Comparison of ENCODE assay signal across 9 mouse cellular contexts in the genomic region with DNA sequence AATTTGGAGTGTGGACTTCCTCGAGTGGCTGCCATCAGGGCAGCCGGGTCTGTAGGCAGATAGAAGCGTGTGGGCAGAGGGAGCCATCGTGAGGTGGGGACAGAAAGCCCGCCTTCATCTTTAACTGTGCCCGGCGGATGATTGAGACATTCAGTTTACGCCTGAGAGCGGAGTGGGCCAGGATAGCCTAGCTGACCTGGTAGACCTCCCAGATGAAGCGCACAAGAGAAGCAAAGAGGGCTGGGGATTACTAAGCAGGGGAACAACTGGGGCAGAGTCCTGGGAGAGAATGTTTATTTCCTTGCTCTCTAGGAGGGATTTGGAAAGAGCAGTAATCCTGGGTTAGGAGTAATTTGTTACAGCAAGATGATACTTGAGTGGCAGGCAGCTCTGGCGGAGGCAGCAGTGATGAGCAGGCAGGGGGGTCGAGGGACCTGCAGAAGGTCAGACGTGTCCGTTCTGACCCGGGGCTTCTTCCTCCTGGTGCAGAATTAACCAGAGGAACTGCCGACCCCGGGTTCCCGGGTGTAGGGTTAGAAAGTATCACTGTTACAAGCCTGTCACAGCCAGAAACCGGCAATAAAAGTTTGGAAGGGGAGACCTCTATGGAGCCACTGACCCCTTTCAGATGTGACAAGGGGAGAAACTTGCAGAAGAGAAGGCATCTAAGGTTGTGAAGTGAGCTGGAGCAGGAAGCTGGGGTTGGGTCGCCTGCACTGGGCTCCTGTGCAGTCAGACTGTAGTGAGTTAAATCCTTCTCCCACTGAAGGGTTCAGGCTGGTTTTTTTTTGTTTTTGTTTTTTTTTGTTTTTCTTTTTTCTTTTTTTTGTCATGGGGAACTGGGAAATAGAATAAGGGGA.
A peak's percentile ranks its signal among the peaks of the same experiment; 100 is the strongest.
DNase-seq lines count a peak whose midpoint lies in the region; ATAC-seq and TF ChIP-seq lines count a peak whose summit lies in the region.
"Had no signal": no experiment of that assay in that cellular context is flagged by ENCODE, and none has a peak within 500 bp of the region (broad histone marks: within the 10 kb centered on the region; RNA-seq: fewer than 3 reads in every experiment).

No protein-coding gene starts in this region.

- H3K27ac ChIP-seq in kidney, postnatal 0 days = peak overlapping the region; percentile 31; the same call in 1 of the 2 replicates
- peak overlapping the region; percentile 61; the same call in 1 of the 2 replicates for H3K27ac ChIP-seq in embryonic facial prominence, embryonic 11.5 days (replicated peaks; ENCODE audit: low read depth, low read length)
- 0 out of 2 replicates have a peak overlapping the region, but pooled peaks have one; percentile 15 for H3K27ac ChIP-seq in intestine, embryonic 15.5 days
- H3K27ac ChIP-seq: macrophage had no signal

- H3K4me1 ChIP-seq in kidney, postnatal 0 days (replicated peaks; ENCODE audit: insufficient read depth, low read length) = peaks cover 21% of the 10 kb centered on the region
- peaks cover 5% of the 10 kb centered on the region for H3K4me1 ChIP-seq in embryonic facial prominence, embryonic 11.5 days (ENCODE audit: control insufficient read depth, insufficient read depth, low read length)
- peaks cover 22% of the 10 kb centered on the region for H3K4me1 ChIP-seq in intestine, embryonic 15.5 days (replicated peaks)

- peak; percentile 25; the same call in 1 of the 2 replicates for TF ChIP-seq CTCF in kidney, postnatal 0 days (IDR thresholded peaks at IDR 0.05; ENCODE audit: low read depth)

- DNase-seq in kidney, postnatal 0 days (ENCODE audit: low spot score) = no peak
- no peak for DNase-seq in kidney, adult 11 months
- DNase-seq in embryonic facial prominence, embryonic 11.5 days (ENCODE audit: low spot score) = peak; percentile 45
- peak; percentile 13 for DNase-seq in retina, postnatal 7 days (ENCODE audit: low read depth, low spot score)
- no peak for DNase-seq in spleen, adult 12 weeks (ENCODE audit: low spot score)
- DNase-seq in gastrocnemius, postnatal 10 days = no peak
- DNase-seq: heart, postnatal 4 days had no signal

- H3K9me3 ChIP-seq in kidney, postnatal 0 days (replicated peaks; ENCODE audit: low read length) = no peaks in the 10 kb centered on the region
- H3K9me3 ChIP-seq in embryonic facial prominence, embryonic 11.5 days (replicated peaks; ENCODE audit: control insufficient read depth, low read length) = no peaks in the 10 kb centered on the region
- no peaks in the 10 kb centered on the region for H3K9me3 ChIP-seq in intestine, embryonic 15.5 days

- no peak overlapping the region for H3K4me3 ChIP-seq in kidney, postnatal 0 days (replicated peaks; ENCODE audit: low read depth, low read length)
- no peak overlapping the region for H3K4me3 ChIP-seq in embryonic facial prominence, embryonic 11.5 days (ENCODE audit: low read depth, low read length)
- no peak overlapping the region for H3K4me3 ChIP-seq in intestine, embryonic 15.5 days (replicated peaks)

- no peak for ATAC-seq in kidney, postnatal 0 days (replicated peaks; ENCODE audit: low FRiP score, low read depth)
- ATAC-seq in embryonic facial prominence, embryonic 11.5 days (replicated peaks; ENCODE audit: insufficient number of reproducible peaks, low FRiP score, low TSS enrichment, low read depth) = no peak; the same call in 1 of the 2 replicates
- ATAC-seq in intestine, embryonic 15.5 days = no peak

- H3K9ac ChIP-seq in kidney, postnatal 0 days (ENCODE audit: low read depth, low read length) = no peak overlapping the region
- 0 out of 2 replicates have a peak overlapping the region, but pooled peaks have one; percentile 1 for H3K9ac ChIP-seq in embryonic facial prominence, embryonic 11.5 days (replicated peaks; ENCODE audit: low read length)
- no peak overlapping the region for H3K9ac ChIP-seq in intestine, embryonic 15.5 days

- no peaks in the 10 kb centered on the region for H3K27me3 ChIP-seq in kidney, postnatal 0 days (ENCODE audit: insufficient read depth, low read length)
- no peaks in the 10 kb centered on the region for H3K27me3 ChIP-seq in embryonic facial prominence, embryonic 11.5 days (ENCODE audit: control insufficient read depth, insufficient read depth, low read length)
- no peaks in the 10 kb centered on the region for H3K27me3 ChIP-seq in intestine, embryonic 15.5 days (replicated peaks)

- no peak overlapping the region for H3K4me2 ChIP-seq in kidney, postnatal 0 days (ENCODE audit: low read length)
- peak overlapping the region; percentile 0; the same call in 1 of the 2 replicates for H3K4me2 ChIP-seq in embryonic facial prominence, embryonic 11.5 days (ENCODE audit: low read depth, low read length)
- peak overlapping the region; percentile 15; the same call in 1 of the 2 replicates for H3K4me2 ChIP-seq in intestine, embryonic 15.5 days (replicated peaks)

- H3K36me3 ChIP-seq in kidney, postnatal 0 days (ENCODE audit: insufficient read depth, low read length) = no peaks in the 10 kb centered on the region
- H3K36me3 ChIP-seq in embryonic facial prominence, embryonic 11.5 days (replicated peaks; ENCODE audit: control insufficient read depth, insufficient read depth, low read depth, low read length) = no peaks in the 10 kb centered on the region
- H3K36me3 ChIP-seq in intestine, embryonic 15.5 days = no peaks in the 10 kb centered on the region

- 18% methylated on average over 20 of the region's 20 CpGs for WGBS in kidney, postnatal 0 days
- 11% methylated on average over 20 of the region's 20 CpGs for WGBS in embryonic facial prominence, embryonic 11.5 days
- 38% methylated on average over 20 of the region's 20 CpGs for WGBS in intestine, embryonic 15.5 days

Comparison
In these comparisons a context has a peak if more than half of its experiments do, and no peak if none do; other contexts are left out.
1. DNase-seq: peak in embryonic facial prominence, embryonic 11.5 days (single experiment) and retina, postnatal 7 days (single experiment); none in kidney, postnatal 0 days (single experiment), kidney, adult 11 months (single experiment), spleen, adult 12 weeks (single experiment) and gastrocnemius, postnatal 10 days (single experiment).
2. Peak in every context shown above with its lines, with median percentiles within 50 percentile points of each other: H3K27ac ChIP-seq.